Mouse (Mus musculus): Measurements from ENCODE around the gene Ctsz. TPM values are rescaled to one million over a fixed set of nuclear protein-coding genes. Genes with fewer than 3 reads are reported as not detected.

The Ctsz gene
- 103 and 111 TPM in 2 replicates for polyA plus RNA-seq (2015; fragmentation: Nextera tagmentation; extraction: Ambion mirVana)

DNA sequence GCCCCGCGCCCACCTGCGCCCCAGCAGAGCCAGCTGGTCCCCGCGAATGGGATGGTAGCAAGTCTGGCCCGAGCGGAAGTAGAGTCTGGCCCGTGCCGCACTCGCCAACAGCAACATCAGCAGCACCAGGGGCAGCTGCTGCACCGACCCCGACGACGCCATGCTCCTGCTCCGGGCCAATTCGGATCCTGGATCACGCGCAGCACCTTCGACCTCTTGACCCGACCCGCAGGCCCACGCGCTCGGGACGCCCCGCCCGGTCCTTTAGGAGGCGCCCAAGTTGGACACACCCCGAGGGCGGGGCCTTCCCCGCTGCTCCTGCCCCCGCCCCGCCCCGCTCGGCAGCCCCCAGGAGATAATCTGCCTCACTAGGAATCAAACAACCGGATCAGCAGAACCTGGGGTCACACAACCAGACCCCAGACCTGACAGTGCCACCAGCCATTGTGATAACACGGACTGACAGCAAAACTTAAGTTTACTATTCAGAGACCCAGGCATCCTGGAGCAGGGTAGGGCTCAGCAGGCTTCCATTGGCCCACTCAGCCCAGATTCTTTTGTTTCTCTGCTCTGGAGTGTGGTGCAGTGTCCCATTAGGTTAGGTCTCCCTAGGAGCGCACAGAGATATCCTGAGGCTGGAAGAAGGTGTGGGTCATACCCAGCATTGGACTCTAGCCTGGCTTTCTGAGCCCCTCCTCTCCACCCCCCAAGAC lies at the start of gene Ctsz:
Ctsz (minus strand) TSS at position 303 of the 713 bp plus-strand sequence.
- ATAC-seq (ENCODE audit: low read depth) (peak; percentile 90), DNase-seq (peak; percentile 76)
- Histone ChIP-seq H3K4me1 (replicated peaks) (peaks cover 63% of the 10 kb centered on the region), H3K36me3 (peaks cover 20% of the 10 kb centered on the region), H3K27ac (peak within 1 kb of the TSS; percentile 68), H3K27me3 (0 out of 2 replicates have a peak, but pooled peaks cover 2% of the 10 kb centered on the region), H3K9me3 (replicated peaks) (no peaks in the 10 kb centered on the region), H3K4me2 (peak within 1 kb of the TSS; percentile 93), H3K4me3 (replicated peaks) (peak within 1 kb of the TSS; percentile 71), H3K9ac (peak within 1 kb of the TSS; percentile 79)
- WGBS (ENCODE audit: insufficient replicate concordance) = under 1% methylated on average over 38 of the region's 38 CpGs

DNA sequence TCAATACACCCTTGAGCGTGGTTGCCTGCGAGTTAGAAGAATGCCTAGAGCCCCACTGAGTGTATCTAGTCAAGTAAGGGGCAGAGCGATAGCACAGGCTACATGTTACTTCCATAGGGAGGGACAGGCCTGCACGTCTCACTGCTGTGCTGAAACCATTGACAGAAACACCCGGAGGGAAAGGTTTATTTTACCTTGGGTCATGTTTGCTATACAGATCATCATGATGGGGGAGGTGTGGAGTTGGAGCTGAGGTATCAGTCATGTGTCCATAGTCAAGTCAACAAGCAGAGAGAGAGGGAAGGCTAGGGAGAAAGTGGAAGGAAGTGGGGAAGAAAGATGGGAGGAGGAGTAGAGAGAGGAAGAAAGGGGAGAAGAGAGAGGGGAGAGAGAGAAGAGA lies 48.2 kb upstream of the Ctsz start:
- whole genome bisulfite sequencing (ENCODE audit: insufficient replicate concordance) = 57% methylated on average over 5 of the region's 5 CpGs

DNA sequence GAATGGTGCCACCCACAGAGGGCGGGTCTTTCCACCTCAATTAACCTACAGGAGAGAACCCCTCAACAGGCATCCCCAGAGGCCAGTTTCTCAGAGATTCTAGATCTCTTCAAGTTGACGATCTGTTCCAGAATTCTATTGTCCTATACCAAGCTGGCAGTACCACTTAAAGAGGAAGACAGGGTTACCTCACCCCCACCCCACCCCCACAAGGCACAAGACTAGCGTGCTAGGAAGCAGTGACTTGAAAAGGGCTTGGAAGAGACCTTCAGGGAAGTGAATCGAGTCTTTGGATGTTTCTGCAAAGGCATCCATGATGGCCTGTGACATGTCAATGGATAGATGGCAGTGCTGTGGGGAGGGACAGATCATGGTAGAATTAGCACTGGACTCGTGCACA lies 39.9 kb upstream of the Ctsz start:
- no peak overlapping the region for H3K4me2 ChIP-seq
- no peak overlapping the region for H3K4me3 ChIP-seq (replicated peaks)
- peaks cover 4% of the 10 kb centered on the region for H3K4me1 ChIP-seq (replicated peaks)
- H3K27me3 ChIP-seq = no peaks in the 10 kb centered on the region; the same call in 1 of the 2 replicates
- H3K9ac ChIP-seq = no peak overlapping the region
- DNase-seq = no peak
- no peaks in the 10 kb centered on the region for H3K36me3 ChIP-seq
- no peak overlapping the region for H3K27ac ChIP-seq
- ATAC-seq (ENCODE audit: low read depth) = no peak
- 55% methylated on average over 5 of the region's 5 CpGs for WGBS (ENCODE audit: insufficient replicate concordance)
- no peaks in the 10 kb centered on the region for H3K9me3 ChIP-seq (replicated peaks)

More for the DNA sequence above, 48.2 kb upstream of the Ctsz start:
- no peaks in the 10 kb centered on the region; the same call in 1 of the 2 replicates for H3K27me3 ChIP-seq
- H3K4me3 ChIP-seq (replicated peaks) = no peak overlapping the region
- ATAC-seq (ENCODE audit: low read depth) = no peak
- no peak overlapping the region for H3K9ac ChIP-seq
- H3K36me3 ChIP-seq = no peaks in the 10 kb centered on the region
- no peaks in the 10 kb centered on the region for H3K4me1 ChIP-seq (replicated peaks)
- no peak overlapping the region for H3K4me2 ChIP-seq
- no peaks in the 10 kb centered on the region for H3K9me3 ChIP-seq (replicated peaks)
- no peak for DNase-seq
- no peak overlapping the region for H3K27ac ChIP-seq

DNA sequence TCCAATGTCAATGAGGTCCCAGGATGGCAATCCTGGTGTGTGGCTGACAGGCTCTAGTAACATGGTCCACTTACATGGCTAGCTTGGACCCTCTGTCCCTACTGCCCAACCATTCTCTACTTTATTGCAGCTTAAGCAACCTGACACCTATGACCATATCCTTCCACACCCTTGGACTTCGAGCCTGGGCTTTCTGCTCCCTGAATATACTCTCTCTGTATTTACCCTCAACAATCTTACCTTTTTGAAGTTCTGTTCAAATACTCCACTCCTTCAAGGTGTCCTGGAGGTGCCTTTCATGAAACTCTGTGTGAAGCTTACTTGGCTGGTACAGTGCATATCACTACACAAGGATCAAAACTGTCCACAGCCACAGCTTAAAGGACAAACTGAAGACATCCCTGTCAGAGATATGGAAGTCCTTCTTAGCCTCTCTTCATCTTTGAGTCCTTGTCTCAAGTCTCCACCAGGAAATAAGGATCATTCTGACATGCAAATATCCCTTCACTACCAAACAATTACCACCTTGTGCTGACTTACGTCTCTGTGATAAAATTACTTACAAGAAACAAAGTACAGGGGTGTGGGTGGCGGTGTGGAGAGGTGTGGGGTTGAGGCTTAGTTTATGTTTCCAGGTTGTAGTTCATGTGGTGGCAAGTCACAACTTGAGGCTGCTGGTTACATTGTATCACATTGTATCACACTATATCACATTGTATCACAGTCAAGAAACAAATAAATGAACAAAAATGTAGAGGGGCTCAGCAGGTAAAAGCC lies 38.9 kb upstream of the Ctsz start:
- no peak for DNase-seq
- WGBS (ENCODE audit: insufficient replicate concordance) = 56% methylated on average over 3 of the region's 3 CpGs
- no peak for ATAC-seq (ENCODE audit: low read depth)

DNA sequence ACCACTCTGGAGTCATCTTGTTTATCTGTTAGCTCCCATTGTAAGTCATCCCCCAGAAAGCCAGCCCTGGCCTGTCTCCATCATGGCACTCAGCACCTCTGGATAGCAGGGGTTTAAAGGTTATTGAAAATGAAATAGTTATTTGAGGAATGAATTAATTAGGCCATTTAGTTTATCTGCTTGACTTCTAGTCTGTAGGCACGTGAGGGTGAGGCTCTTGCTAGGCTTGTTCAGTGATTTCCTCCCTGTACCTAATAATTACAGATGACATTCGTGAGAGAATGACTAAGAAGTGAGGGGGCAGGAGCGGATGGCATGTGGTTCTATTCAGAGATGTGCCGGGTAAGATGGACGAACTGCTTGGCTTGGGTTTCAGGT lies 34.7 kb upstream of the Ctsz start:
- Histone ChIP-seq H3K36me3 (peaks cover 32% of the 10 kb centered on the region), H3K9me3 (replicated peaks) (no peaks in the 10 kb centered on the region), H3K4me1 (replicated peaks) (peaks cover 47% of the 10 kb centered on the region), H3K9ac (peak overlapping the region; percentile 69), H3K4me2 (peak overlapping the region; percentile 73), H3K4me3 (replicated peaks) (peak overlapping the region; percentile 92), H3K27ac (peak overlapping the region; percentile 91), H3K27me3 (no peaks in the 10 kb centered on the region)
- WGBS (ENCODE audit: insufficient replicate concordance) = 83% methylated on average over 5 of the region's 5 CpGs
- DNase-seq (no peak), ATAC-seq (ENCODE audit: low read depth) (no peak)

More for the DNA sequence above, 38.9 kb upstream of the Ctsz start:
- Histone ChIP-seq H3K4me1 (replicated peaks) (peaks cover 11% of the 10 kb centered on the region), H3K4me3 (replicated peaks) (no peak overlapping the region), H3K27ac (no peak overlapping the region), H3K36me3 (no peaks in the 10 kb centered on the region), H3K4me2 (no peak overlapping the region), H3K9ac (no peak overlapping the region), H3K27me3 (no peaks in the 10 kb centered on the region; the same call in 1 of the 2 replicates), H3K9me3 (replicated peaks) (no peaks in the 10 kb centered on the region)

DNA sequence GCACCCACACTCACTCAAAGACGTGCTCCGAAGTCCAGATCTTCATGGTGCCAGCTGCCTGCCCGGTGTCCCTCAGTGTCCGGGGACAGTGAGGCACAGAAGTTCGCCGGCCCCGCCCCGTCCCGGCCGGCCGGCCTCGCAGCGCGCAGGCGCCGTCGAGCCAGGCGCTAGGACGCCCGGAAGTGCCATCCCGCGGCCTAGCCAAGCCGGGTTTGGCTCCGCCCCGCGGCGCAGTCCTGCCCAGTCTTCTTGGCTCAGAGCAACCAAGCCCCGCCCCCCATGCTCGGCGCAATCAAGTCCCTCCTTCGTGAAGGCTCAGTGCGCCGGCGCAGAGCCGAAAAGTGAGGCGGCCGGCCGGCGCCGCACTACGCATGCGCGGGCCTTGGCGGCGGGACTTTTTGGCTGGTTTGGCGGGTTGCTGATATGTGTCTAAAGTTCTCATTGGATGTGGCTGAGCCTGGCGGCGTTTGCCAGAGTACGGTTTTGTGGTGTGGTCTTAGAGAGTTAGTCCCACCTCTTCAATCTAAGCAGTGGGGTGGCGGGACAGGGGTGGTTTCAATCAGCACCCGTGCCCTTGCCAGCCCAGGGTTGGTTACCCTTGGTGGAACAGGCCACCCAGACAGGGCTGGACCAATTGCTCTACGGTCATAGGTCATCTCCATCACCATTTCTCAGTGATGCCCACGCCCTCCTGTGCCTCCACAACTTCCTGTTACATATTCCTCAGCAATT lies 34.1 kb upstream of the Ctsz start, which contains the start of gene Prelid3b:
Prelid3b (minus strand) TSS at position 264 of the 732 bp plus-strand sequence.
- Histone ChIP-seq H3K4me2 (peak within 1 kb of the TSS; percentile 87), H3K4me3 (replicated peaks) (peak within 1 kb of the TSS; percentile 92), H3K9ac (peak within 1 kb of the TSS; percentile 95), H3K27me3 (no peaks in the 10 kb centered on the region), H3K27ac (peak within 1 kb of the TSS; percentile 91), H3K9me3 (replicated peaks) (no peaks in the 10 kb centered on the region), H3K4me1 (replicated peaks) (peaks cover 52% of the 10 kb centered on the region), H3K36me3 (peaks cover 38% of the 10 kb centered on the region)
- WGBS (ENCODE audit: insufficient replicate concordance) = under 1% methylated on average over 53 of the region's 53 CpGs
- peak; percentile 99 for DNase-seq
- peak; percentile 94 for ATAC-seq (ENCODE audit: low read depth)

DNA sequence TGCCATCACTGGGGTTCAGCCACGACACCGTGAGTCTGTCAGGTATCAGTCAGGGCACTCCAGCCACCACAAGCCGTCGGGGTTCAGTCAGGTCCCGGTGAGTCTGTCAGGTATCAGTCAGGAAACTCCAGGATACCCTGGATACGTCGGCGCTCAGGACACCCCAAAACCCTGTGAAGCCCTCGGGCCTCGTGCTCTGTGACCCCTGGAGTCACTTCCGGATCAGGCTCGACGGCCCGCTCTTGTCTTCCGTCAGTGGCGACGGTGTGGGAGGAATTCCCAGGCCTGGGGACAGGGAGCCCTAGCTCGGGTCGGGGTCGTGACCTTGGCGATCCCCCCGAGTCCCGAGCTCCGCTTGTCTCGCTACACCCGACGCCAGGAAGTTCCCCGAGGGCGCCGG lies 33.6 kb upstream of the Ctsz start:
- Histone ChIP-seq H3K4me1 (replicated peaks) (peaks cover 53% of the 10 kb centered on the region), H3K36me3 (peaks cover 42% of the 10 kb centered on the region), H3K9ac (peak overlapping the region; percentile 95), H3K4me2 (peak overlapping the region; percentile 87), H3K4me3 (replicated peaks) (peak overlapping the region; percentile 92), H3K9me3 (replicated peaks) (no peaks in the 10 kb centered on the region), H3K27ac (peak overlapping the region; percentile 91), H3K27me3 (no peaks in the 10 kb centered on the region)
- WGBS (ENCODE audit: insufficient replicate concordance) = 3% methylated on average over 30 of the region's 30 CpGs
- DNase-seq (no peak), ATAC-seq (ENCODE audit: low read depth) (peak; percentile 29)

DNA sequence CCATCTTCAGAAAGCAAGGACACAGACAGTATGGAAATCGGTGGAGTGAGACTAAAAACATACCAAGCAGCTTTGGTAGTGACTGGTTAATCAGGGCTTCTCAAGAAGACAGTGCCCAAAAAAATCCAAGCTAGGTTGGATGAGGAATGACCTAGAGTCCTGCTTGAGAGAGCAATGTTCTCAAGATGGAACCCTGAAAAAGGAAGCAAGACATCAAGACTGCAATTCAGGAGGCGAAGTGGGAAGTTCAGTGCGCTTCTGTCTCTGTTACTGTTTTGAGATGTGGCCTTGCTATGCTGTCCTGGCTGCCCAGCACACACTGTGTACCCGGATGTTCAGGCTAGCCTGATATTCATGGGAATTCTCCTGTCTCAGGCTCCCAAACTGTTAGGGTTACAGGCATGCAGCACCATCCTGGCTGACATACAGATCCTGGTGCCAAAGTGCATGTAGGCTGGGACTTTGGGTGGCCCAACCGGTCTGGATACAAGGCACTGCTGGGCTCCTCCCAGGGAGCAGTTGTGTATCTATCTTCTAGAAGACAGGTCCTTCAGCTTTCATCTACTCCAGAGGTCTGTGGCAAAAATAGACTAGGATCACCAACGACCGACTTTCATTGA lies 32.1 kb upstream of the Ctsz start:
- peak overlapping the region; percentile 87 for H3K4me2 ChIP-seq
- H3K9ac ChIP-seq = peak overlapping the region; percentile 95
- ATAC-seq (ENCODE audit: low read depth) = no peak
- H3K27ac ChIP-seq = peak overlapping the region; percentile 91
- no peaks in the 10 kb centered on the region for H3K27me3 ChIP-seq
- peak overlapping the region; percentile 92 for H3K4me3 ChIP-seq (replicated peaks)
- H3K4me1 ChIP-seq (replicated peaks) = peaks cover 50% of the 10 kb centered on the region
- WGBS (ENCODE audit: insufficient replicate concordance) = 75% methylated on average over 7 of the region's 7 CpGs
- H3K36me3 ChIP-seq = peaks cover 56% of the 10 kb centered on the region
- no peaks in the 10 kb centered on the region for H3K9me3 ChIP-seq (replicated peaks)
- no peak for DNase-seq

DNA sequence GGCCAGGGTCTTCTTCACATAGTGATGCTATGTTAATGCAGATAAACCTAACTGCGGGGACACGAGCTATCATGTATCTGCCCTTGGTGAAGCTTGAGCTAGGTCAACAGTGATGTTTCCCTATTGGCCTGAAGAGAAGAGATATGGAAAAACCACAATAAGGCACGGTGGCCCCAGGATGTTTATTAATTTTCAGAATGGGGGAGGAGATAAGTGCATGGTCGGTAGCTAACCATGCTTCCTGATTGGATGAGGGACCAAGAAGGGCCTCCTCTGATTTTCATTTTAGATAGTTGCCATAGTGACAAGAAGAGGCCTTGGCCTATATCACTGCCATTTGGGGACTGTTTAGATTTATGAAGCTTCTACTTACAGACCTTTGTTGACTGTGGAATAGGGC lies 31.5 kb upstream of the Ctsz start:
- ATAC-seq (ENCODE audit: low read depth) = no peak
- Histone ChIP-seq H3K4me3 (replicated peaks) (peak overlapping the region; percentile 92), H3K4me2 (peak overlapping the region; percentile 87), H3K36me3 (peaks cover 61% of the 10 kb centered on the region), H3K9me3 (replicated peaks) (no peaks in the 10 kb centered on the region), H3K9ac (no peak overlapping the region), H3K27me3 (no peaks in the 10 kb centered on the region), H3K4me1 (replicated peaks) (peaks cover 50% of the 10 kb centered on the region), H3K27ac (0 out of 2 replicates have a peak overlapping the region, but pooled peaks have one; percentile 34)
- WGBS (ENCODE audit: insufficient replicate concordance) = 14% methylated on average over 4 of the region's 4 CpGs
- peak; percentile 42 for DNase-seq

DNA sequence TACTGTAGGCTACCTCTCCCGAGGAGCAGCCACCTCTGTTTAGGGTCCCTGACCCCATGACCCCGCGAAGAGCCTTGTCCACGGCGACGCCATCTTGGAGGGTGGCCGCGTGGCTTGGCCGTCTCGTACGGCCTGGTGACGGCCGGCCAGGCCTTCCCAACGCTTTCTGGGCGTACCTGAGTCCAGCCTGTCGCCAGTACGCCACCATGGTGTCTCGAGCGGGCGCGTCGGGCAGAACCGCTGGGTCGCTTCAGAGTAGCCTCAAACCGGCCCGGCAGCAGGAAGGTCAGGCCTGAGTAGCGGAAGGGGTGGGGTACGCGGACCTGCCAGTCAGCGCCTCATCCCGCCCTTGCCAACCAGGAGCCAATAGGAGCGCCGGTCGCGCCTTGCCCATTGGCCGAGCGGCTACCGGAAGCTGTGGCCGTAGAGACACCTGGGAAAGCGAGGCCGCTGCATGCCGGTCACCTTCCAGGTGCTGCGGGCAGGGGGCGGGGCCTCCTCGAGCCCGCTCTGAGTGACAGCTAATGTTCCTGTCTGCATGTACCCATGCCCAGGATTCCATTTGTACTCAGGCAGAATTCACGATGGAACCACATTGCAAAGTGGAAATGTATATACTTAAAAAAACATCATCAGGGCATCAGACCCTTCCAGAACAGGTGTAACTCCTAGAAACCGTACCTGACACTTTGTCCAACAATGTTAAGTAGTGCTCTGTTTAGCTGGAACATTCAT lies 25.1 kb upstream of the Ctsz start, which contains the start of gene Atp5e:
Atp5e (minus strand) TSS at position 317 of the 735 bp plus-strand sequence.
- peak within 1 kb of the TSS; percentile 77 for H3K27ac ChIP-seq
- H3K9me3 ChIP-seq (replicated peaks) = no peaks in the 10 kb centered on the region
- DNase-seq (peak; percentile 92), ATAC-seq (ENCODE audit: low read depth) (peak; percentile 100)
- H3K4me3 ChIP-seq (replicated peaks) = peak within 1 kb of the TSS; percentile 88
- WGBS (ENCODE audit: insufficient replicate concordance) = 2% methylated on average over 48 of the region's 48 CpGs
- peak within 1 kb of the TSS; percentile 94 for H3K4me2 ChIP-seq
- H3K36me3 ChIP-seq = peaks cover 71% of the 10 kb centered on the region
- peaks cover 28% of the 10 kb centered on the region for H3K4me1 ChIP-seq (replicated peaks)
- H3K27me3 ChIP-seq = no peaks in the 10 kb centered on the region
- H3K9ac ChIP-seq = peak within 1 kb of the TSS; percentile 89
